Mouse (Mus musculus) cerebellum, postnatal 14 days (tissue): ENCODE measurements around the gene Ssrp1.
A peak's percentile ranks its signal among the peaks of the same experiment; 100 is the strongest.

Source experiments
- DNase-seq, 2 experiments: peaks; one replicate each; pipeline ENCODE4 v3.0.0; 2021; ENCODE audit warnings: mixed read lengths in 2 of 2

Gene Ssrp1

GRCm38 (mm10) chr2:85037047-85038026 lies at the start of gene Ssrp1, which contains the start of gene P2rx3:
TSS of gene Ssrp1 (plus strand) at chr2:85037234.
TSS of gene P2rx3 (minus strand) at chr2:85037462.
- peak; percentile 92 to 95 for DNase-seq

DNA sequence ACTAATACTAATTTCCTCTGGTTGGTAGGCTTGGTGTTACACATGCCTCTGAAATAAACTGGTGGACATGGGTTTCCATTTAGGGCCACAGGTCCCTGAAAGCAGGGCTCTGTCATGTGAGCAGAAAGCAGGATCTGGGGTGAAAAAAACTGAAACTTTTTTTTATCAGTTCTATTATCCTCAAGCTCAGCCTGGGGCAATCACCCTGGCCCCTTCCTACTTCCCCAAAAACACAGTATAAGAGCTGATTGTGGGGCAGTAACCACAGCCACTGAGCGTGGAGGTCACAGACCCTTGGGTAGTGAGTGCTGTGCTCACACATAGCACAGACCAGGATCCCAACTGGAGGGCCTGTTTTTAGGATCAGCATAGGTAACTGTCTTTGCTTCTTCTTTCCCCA lies 49.1 kb upstream of the Ssrp1 start, which contains the start of gene Prg3:
Prg3 (plus strand) TSS at position 286 of the 400 bp plus-strand sequence.
- no peak for DNase-seq

GRCm38 (mm10) chr2:84996376-84996775 lies 40.7 kb upstream of the Ssrp1 start:
- no peak for DNase-seq

- DNase-seq = no peak
Measured at GRCm38 (mm10) chr2:84999486-85000181, 37.4 kb upstream of the Ssrp1 start.

DNA sequence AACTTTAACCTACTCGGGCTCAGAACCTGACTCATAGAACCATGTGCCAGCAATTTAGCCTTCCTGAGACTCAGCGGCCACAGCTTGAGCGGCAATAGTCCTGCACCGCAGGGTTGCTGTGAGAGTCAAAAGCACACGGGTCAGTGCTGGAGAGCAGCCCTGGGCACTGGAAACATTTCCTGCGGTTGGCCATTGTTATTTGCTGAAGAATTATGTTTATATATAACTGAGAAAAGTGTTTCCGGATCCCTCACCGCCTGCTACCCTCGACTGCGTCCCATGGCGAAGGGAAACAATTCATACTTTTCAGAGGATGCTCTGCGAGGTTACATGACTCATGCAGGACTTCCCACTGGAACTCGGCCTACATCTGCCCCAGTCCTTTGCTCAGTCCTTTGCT lies 35.5 kb upstream of the Ssrp1 start:
- no peak for DNase-seq

- no peak for DNase-seq
Measured at GRCm38 (mm10) chr2:85002575-85002974, 34.5 kb upstream of the Ssrp1 start.

- no peak for DNase-seq
Measured at GRCm38 (mm10) chr2:85004341-85004740, 32.7 kb upstream of the Ssrp1 start.

DNA sequence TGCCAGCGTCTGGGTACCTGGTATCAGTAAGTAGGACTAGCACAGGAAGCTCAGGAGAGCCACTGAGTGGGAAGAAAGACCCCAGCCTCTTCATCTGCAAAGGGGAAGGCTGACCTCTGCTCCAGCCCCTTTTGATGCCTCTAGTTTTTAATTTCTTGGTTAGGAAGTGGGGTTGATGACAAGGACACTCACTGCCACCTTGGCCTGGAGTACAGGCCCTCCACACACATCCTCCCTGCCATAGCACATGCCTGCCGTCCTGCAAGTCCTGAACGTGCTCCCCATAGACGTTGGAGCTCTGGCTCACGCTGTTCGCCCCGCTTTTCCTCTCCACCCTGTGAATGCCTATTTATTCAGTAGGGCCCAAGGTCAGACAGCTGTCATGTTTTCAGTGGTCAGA lies 30.4 kb upstream of the Ssrp1 start:
- DNase-seq = no peak

DNA sequence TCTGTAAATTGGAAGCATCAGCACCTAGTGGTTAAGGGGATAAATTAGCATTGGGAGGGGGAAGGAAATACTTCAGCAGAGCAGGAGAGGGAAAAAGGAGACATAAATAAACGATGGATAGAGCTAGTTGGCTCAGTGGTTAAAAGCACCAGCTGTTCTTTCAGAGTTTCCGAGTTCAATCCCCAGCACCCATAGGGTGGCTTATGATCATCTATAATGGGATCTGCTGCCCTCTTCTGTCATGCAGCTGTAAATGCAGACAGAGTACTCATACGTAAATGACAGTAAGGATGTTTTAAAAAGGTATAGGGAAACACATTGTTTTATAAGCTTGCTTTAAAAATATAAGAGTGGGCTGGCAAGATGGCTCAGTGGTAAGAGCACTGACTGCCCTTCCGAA lies 29.3 kb upstream of the Ssrp1 start:
- DNase-seq = peak; percentile 20 to 30

GRCm38 (mm10) chr2:85009212-85009611 lies 27.8 kb upstream of the Ssrp1 start:
- DNase-seq = no peak

DNA sequence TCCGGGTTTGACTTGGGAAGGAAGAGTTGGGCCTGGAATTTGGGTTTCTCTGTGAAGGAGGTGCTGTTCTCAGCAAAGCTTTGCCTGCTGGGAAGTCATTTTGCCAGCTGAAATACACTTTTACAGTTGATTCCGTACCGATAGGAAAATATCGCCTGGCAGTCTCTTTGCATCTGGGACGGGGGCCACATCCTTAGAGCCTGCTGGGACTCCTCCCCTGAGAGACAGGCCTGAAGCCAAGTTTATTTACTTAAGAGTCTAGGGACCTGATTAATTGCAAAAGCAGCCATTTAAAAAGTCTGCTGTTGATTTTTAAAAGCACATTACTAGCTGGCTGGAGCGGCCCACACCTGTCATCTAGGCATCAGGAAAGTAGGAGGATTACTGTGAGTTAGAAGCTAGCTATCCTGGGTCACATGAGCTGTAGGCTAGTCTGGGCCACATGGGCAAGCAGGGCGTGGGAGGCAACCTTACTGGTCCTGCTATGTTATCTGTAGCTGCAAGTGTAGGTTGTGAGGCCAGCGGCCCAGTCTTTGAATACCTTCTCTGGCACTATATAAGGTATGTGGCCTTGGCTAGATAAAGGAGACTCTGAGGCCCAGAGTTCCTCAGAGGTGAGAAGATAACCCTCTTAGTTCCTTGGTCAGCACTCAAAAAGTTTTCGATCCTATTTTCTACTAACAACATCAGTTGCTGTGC lies 25.0 kb upstream of the Ssrp1 start:
- DNase-seq = no peak

DNA sequence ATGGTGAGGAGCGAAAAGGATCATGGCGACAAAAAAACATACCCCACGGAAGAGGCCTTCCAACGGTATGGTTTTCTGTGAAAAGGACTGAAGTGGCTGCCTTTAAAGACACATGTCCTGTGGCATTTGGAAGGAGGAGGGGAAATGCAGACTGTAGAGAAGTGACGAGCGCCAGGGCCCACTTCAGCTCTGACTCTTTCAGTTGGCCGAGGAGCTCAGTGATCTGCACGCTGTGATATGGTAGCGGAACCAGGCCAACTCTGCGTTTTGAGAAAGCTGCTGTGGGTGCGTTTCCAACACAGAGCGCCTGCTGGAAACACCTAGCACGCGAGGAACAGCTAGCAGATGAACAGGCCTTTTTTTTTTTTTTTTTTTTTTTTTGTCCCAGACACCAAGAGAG lies 24.4 kb upstream of the Ssrp1 start:
- no peak for DNase-seq

DNA sequence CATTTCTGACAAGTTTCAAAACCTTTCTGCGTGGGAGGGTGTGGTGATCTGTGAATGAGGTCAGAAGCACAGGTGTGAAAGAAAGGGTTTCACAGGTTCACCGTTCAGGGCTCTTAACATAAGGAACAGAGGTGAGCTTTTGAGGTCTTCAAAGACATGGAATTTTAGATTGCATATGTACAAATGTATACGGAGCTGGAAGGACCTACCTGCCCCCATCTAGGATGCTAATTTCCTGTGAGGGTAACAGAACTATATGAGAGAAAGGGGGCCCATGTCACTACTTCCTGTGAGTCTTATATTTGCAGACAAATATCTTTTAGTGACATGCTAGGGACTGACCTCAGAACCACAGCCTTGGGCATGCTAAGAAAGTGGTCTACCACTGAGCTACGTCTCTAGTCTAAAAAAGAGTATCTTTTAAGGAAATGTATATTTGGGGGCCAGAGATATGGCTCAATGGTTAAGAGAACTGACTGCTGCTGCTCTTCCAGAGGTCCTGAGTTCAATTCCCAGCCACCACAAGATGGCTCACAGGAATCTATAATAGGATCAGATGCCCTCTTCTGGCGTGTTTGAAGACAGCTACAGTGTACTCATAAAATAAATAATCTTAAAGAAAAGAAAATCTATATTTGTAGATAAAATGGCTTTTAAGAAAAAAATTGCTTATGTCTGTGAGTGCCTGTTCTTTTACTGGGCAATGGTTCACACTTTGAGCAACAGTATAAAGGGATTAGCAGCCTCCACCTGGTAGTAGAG lies 23.0 kb upstream of the Ssrp1 start:
- DNase-seq = no peak

- DNase-seq = no peak
Measured at GRCm38 (mm10) chr2:85014588-85014982, 22.4 kb upstream of the Ssrp1 start.

DNA sequence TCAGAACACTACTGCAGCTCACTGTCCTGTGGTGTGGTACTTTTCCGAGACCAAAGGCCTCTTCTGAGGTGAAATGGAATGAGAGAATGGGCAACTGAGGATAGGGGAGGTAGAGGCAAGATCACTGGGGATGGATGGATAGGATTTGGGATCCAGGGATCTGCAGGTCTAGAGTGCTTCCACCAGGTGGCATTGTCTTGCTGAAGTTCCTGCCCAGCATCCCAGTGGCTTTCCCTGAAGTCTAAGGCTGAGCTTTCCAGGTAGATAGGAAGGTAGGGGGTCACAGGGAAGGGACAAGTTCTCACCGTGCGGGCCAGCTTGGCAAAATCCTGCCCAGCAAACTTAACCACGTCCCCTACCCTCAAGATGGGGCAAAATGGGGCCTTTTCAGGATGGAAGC lies 15.0 kb upstream of the Ssrp1 start:
- peak; percentile 33 to 39 for DNase-seq

GRCm38 (mm10) chr2:85026178-85026577 lies 10.9 kb upstream of the Ssrp1 start:
- DNase-seq = no peak

- no peak for DNase-seq
Measured at GRCm38 (mm10) chr2:85027281-85027680, 9.8 kb upstream of the Ssrp1 start.

DNA sequence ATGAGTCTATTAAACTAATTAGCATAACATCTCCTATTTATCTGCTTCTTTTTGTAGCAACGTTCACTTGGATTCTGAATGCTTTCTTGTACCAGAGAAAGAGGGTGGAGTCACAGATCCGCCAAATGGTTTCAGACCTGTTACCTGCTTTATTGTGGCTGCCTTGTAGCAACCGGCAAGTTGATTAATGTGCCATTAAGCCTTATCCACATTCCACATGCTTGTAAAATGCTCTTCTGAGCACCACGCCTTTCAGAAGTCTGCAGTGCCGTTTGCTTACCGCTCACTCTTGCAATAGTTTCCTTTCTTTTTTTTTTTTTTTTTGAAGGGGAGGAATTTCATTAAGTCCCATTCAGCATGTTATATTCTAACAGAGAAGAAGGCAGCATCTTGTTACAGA lies 7.1 kb upstream of the Ssrp1 start:
- DNase-seq = no peak

DNA sequence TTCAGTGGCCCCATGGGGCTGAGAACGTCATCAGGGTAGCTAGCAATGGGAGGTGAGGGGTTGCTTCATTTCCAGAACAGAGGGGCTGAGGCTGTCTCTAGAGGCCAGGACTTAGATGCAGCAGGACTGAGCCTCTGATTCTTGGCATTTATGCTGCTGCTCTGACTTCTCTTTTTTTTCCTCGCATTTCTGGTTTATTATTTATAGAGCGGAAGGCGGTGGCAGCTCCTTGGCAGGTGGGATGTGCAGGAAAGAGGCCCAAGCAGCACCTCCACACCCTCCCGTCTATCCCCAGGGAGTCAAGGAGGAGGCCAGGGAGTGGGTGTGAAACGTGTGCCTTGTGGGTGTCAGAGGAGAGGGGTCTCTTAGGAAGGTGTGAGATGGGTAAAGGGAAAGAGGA lies 6.0 kb upstream of the Ssrp1 start:
- DNase-seq = no peak

- no peak for DNase-seq
Measured at GRCm38 (mm10) chr2:85033121-85033520, 3.9 kb upstream of the Ssrp1 start.

GRCm38 (mm10) chr2:85034169-85034568 lies 2.9 kb upstream of the Ssrp1 start:
- no peak for DNase-seq

DNA sequence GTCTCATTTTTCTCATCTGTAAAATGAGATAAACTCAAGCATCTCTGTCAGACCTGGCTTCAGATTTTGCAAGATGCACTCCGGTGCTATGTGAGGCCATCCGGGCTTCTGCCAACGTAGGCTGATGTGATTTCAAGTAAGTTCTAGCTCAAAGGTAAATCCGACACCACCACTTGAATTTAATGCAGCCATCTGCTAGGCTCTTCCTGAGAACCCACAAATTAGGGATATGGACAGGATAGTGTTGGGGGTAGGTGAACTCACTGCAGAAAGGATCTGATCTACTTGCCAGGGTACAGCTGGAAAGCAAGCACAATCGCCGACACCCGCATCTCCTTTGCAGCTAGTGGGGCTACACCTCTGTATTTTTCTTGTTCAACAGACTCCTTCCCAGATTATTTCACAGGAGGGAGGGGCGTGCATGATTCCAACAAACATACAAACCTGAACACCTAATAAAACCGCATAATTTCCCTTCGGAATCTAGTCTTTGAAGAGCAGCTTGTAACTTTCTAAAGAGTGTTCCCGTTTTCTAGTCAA lies 457 bp upstream of the Ssrp1 start:
- DNase-seq = no peak
